9 mouse cellular contexts compared by ENCODE assay signal in genomic region chr1:39721351-39721726, GRCm38 (mm10). TPM values are rescaled to one million over a fixed set of nuclear protein-coding genes. Genes with fewer than 3 reads are reported as not detected.
A peak's percentile ranks its signal among the peaks of the same experiment; 100 is the strongest.
DNase-seq lines count a peak whose midpoint lies in the region; ATAC-seq lines count a peak whose summit lies in the region.
"Had no signal": no experiment of that assay in that cellular context is flagged by ENCODE, and none has a peak within 500 bp of the region (broad histone marks: within the 10 kb centered on the region; RNA-seq: fewer than 3 reads in every experiment).

No protein-coding gene starts in this region.

- peak; percentile 52 for ATAC-seq in kidney, embryonic 15.5 days (replicated peaks; ENCODE audit: low FRiP score)
- peak; percentile 50 for ATAC-seq in embryonic facial prominence, embryonic 14.5 days (ENCODE audit: low read depth)
- ATAC-seq in hindbrain, embryonic 13.5 days (ENCODE audit: low FRiP score) = peak; percentile 54
- ATAC-seq in midbrain, embryonic 14.5 days (ENCODE audit: low FRiP score, low TSS enrichment) = no peak
- ATAC-seq: Patski had no signal

- no peaks in the 10 kb centered on the region for H3K9me3 ChIP-seq in kidney, embryonic 15.5 days (replicated peaks)
- no peaks in the 10 kb centered on the region for H3K9me3 ChIP-seq in embryonic facial prominence, embryonic 14.5 days (ENCODE audit: control insufficient read depth, low read length)
- H3K9me3 ChIP-seq in hindbrain, embryonic 13.5 days = no peaks in the 10 kb centered on the region
- H3K9me3 ChIP-seq in midbrain, embryonic 14.5 days (ENCODE audit: control insufficient read depth, low read length) = no peaks in the 10 kb centered on the region

- intact Hi-C loops in left cerebral cortex, postnatal 25 days (cut with DNase I) = loop anchor here (2.0 kb wide), 1 partner anchor 13 kb away; no protein-coding TSS in a partner anchor

- no peaks in the 10 kb centered on the region for H3K27me3 ChIP-seq in kidney, embryonic 15.5 days
- H3K27me3 ChIP-seq in embryonic facial prominence, embryonic 14.5 days (replicated peaks; ENCODE audit: control insufficient read depth, insufficient read depth, low read length) = no peaks in the 10 kb centered on the region
- H3K27me3 ChIP-seq in hindbrain, embryonic 13.5 days = 0 out of 2 replicates have a peak, but pooled peaks cover 3% of the 10 kb centered on the region
- no peaks in the 10 kb centered on the region for H3K27me3 ChIP-seq in midbrain, embryonic 14.5 days (ENCODE audit: control insufficient read depth, insufficient read depth, low read length)
- H3K27me3 ChIP-seq: Patski had no signal

- 0 out of 2 replicates have a peak overlapping the region, but pooled peaks have one; percentile 25 for H3K27ac ChIP-seq in kidney, embryonic 15.5 days
- H3K27ac ChIP-seq in embryonic facial prominence, embryonic 14.5 days (replicated peaks; ENCODE audit: low read depth, low read length) = peak overlapping the region; percentile 23; the same call in 1 of the 2 replicates
- no peak overlapping the region for H3K27ac ChIP-seq in hindbrain, embryonic 13.5 days
- H3K27ac ChIP-seq in midbrain, embryonic 14.5 days (replicated peaks; ENCODE audit: low read depth, low read length) = no peak overlapping the region

- WGBS in kidney, embryonic 15.5 days = 21% methylated on average over 9 of the region's 9 CpGs
- WGBS in embryonic facial prominence, embryonic 14.5 days = 23% methylated on average over 9 of the region's 9 CpGs
- WGBS in hindbrain, embryonic 13.5 days = 24% methylated on average over 9 of the region's 9 CpGs
- 19% methylated on average over 9 of the region's 9 CpGs for WGBS in midbrain, embryonic 14.5 days

- peak overlapping the region; percentile 53 for H3K4me3 ChIP-seq in kidney, embryonic 15.5 days (replicated peaks)
- peak overlapping the region; percentile 46 for H3K4me3 ChIP-seq in embryonic facial prominence, embryonic 14.5 days (ENCODE audit: low read depth, low read length)
- peak overlapping the region; percentile 55 for H3K4me3 ChIP-seq in hindbrain, embryonic 13.5 days
- peak overlapping the region; percentile 46 for H3K4me3 ChIP-seq in midbrain, embryonic 14.5 days (replicated peaks; ENCODE audit: low read depth, low read length)

- peak overlapping the region; percentile 87 for H3K4me2 ChIP-seq in kidney, embryonic 15.5 days
- peak overlapping the region; percentile 84 for H3K4me2 ChIP-seq in embryonic facial prominence, embryonic 14.5 days (ENCODE audit: low read depth, low read length)
- H3K4me2 ChIP-seq in hindbrain, embryonic 13.5 days = peak overlapping the region; percentile 88
- H3K4me2 ChIP-seq in midbrain, embryonic 14.5 days (ENCODE audit: low read length) = peak overlapping the region; percentile 95

- DNase-seq in kidney, postnatal 14 days = no peak
- DNase-seq in embryonic facial prominence, embryonic 14.5 days (ENCODE audit: low spot score) = no peak
- peak; percentile 32 for DNase-seq in midbrain, embryonic 14.5 days
- no peak for DNase-seq in spleen, adult 12 weeks (ENCODE audit: low spot score)
- DNase-seq in thymus, postnatal 4 days = no peak
- no peak for DNase-seq in left cerebral cortex, postnatal 25 days (ENCODE audit: low spot score in 2 of 2)

- H3K36me3 ChIP-seq in kidney, embryonic 15.5 days = no peaks in the 10 kb centered on the region
- H3K36me3 ChIP-seq in embryonic facial prominence, embryonic 14.5 days (ENCODE audit: control insufficient read depth, insufficient read depth, low read length) = no peaks in the 10 kb centered on the region
- H3K36me3 ChIP-seq in hindbrain, embryonic 13.5 days = no peaks in the 10 kb centered on the region
- no peaks in the 10 kb centered on the region for H3K36me3 ChIP-seq in midbrain, embryonic 14.5 days (ENCODE audit: control insufficient read depth, insufficient read depth, low read length)

- peaks cover 28% of the 10 kb centered on the region for H3K4me1 ChIP-seq in kidney, embryonic 15.5 days
- peaks cover 7% of the 10 kb centered on the region for H3K4me1 ChIP-seq in embryonic facial prominence, embryonic 14.5 days (ENCODE audit: control insufficient read depth, insufficient read depth, low read length)
- H3K4me1 ChIP-seq in hindbrain, embryonic 13.5 days (replicated peaks) = peaks cover 16% of the 10 kb centered on the region
- no peaks in the 10 kb centered on the region; the same call in 1 of the 2 replicates for H3K4me1 ChIP-seq in midbrain, embryonic 14.5 days (ENCODE audit: control insufficient read depth, insufficient read depth, low read length)

- H3K9ac ChIP-seq in kidney, embryonic 15.5 days = no peak overlapping the region
- peak overlapping the region; percentile 71 for H3K9ac ChIP-seq in embryonic facial prominence, embryonic 14.5 days (ENCODE audit: low read depth, low read length)
- peak overlapping the region; percentile 82; the same call in 1 of the 2 replicates for H3K9ac ChIP-seq in hindbrain, embryonic 13.5 days
- H3K9ac ChIP-seq in midbrain, embryonic 14.5 days (replicated peaks; ENCODE audit: low read length) = no peak overlapping the region; the same call in 1 of the 2 replicates

RNA-seq across cellular contexts. Expression of gene Rfx8, which starts 0.5 kb away (rescaled TPM):
- polyA plus RNA-seq in kidney, embryonic 15.5 days (2015; fragmentation: Nextera tagmentation; extraction: Ambion mirVana) = 0.31 and 0.51 TPM in 2 replicates
- 2.0 and 2.3 TPM in 2 replicates for polyA plus RNA-seq in embryonic facial prominence, embryonic 14.5 days (2014; fragmentation: Nextera tagmentation; extraction: Ambion mirVana)
- polyA plus RNA-seq in hindbrain, embryonic 13.5 days (2015; fragmentation: Nextera tagmentation; extraction: Ambion mirVana) = 0.26 and 0.49 TPM in 2 replicates
- 0.13 and 0.22 TPM in 2 replicates for polyA plus RNA-seq in midbrain, embryonic 14.5 days (2014; fragmentation: Nextera tagmentation; extraction: Ambion mirVana)
- total RNA-seq in left cerebral cortex, postnatal 25 days (2021) = under 1 TPM in 1 of 2 experiments, not detected in 1; 0.16 TPM
- polyA plus RNA-seq: Patski had no signal

Comparison
In these comparisons a context has a peak if more than half of its experiments do, and no peak if none do; other contexts are left out.
1. H3K27ac ChIP-seq: peak in kidney, embryonic 15.5 days (single experiment) and embryonic facial prominence, embryonic 14.5 days (single experiment); none in hindbrain, embryonic 13.5 days (single experiment) and midbrain, embryonic 14.5 days (single experiment).
2. H3K9ac ChIP-seq: peak in embryonic facial prominence, embryonic 14.5 days (single experiment) and hindbrain, embryonic 13.5 days (single experiment); none in kidney, embryonic 15.5 days (single experiment) and midbrain, embryonic 14.5 days (single experiment).
3. Peak in every context shown above with its lines, with median percentiles within 50 percentile points of each other: H3K4me2 ChIP-seq and H3K4me3 ChIP-seq.